Mouse (Mus musculus) mature B cell (primary cell): ENCODE data around the gene Slc35c2.

Experiments
- in situ Hi-C: fragments of 300-500 bp; cut with MboI; formaldehyde crosslinking; loops from 2 replicates; pipeline ENCODE4 v1.14.3; 2019

Slc35c2 gene

DNA sequence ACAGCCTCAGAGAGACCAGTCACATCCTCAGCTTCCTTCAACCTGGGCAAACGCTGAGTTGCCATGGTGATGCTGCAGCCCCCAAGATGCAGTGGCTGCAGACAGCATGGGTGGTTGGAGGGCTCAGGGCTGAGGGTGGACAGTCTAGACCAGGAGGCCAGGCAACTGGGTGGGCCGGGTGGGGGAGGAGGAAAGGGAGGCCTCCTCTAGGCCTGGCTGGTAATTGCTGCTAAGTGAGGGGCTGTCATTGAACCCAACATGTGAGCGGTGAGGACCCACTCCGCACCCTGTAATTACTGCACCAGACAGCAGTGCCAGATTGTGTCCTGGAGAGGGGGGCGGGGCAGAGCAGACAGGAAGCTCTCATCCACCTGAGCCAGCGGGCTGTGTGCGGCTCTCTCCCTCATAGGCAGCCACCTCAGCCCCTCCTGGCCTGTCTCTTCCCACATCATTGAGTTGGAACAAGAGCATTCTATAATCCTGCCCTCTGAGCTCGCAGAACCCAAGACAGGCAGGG is 12.5 kb downstream of the Slc35c2 start:
- in situ Hi-C loops = no loop called here

GRCm38 (mm10) chr2:165273589-165273988 is 14.1 kb downstream of the Slc35c2 start:
- in situ Hi-C loops = no loop called here

- in situ Hi-C loops = no loop called here
Observed at GRCm38 (mm10) chr2:165271326-165271725, 16.3 kb downstream of the Slc35c2 start.

- in situ Hi-C loops = no loop called here
Observed at GRCm38 (mm10) chr2:165270858-165271257, 16.8 kb downstream of the Slc35c2 start.

DNA sequence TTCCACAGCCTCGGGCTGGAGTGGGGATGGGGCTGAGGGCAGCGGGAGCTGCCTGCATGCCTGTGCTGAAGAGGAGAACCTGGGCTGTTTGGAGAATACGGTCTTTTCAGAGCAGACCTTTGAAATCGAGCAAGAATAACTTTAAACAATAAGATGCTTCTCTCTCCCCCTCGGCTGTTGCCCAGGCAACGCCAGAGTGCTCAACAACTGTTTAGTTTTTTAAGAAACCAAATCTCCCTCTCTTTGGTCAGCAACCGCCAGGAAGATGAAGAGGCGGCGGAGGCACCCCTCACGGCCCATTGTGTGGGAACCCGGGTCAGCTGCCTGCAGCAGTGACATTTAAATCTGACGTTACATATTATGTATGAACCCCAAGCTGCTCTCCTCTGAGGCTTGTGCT is 20.9 kb downstream of the Slc35c2 start:
- in situ Hi-C loops = no loop called here

DNA sequence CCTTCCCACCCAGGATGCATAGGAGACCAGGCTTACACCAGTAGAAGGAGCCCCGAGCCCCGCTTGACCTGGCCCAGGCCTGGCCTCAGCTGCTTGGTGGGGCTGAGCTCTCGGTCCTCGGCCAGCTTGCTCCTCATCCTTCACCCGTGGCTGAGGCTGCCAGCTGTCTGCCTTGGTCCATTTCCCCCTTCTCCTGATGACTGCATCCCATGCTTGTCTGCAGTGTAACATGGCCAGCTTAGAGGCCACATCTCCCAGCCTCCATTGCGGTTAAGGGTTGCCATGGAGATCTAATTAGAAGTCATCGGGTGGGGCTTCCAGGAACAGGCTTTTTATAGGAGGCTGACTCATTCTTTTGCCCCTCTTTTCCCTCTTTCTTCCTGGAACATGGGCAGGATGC is 23.8 kb downstream of the Slc35c2 start:
- in situ Hi-C loops = no loop called here

DNA sequence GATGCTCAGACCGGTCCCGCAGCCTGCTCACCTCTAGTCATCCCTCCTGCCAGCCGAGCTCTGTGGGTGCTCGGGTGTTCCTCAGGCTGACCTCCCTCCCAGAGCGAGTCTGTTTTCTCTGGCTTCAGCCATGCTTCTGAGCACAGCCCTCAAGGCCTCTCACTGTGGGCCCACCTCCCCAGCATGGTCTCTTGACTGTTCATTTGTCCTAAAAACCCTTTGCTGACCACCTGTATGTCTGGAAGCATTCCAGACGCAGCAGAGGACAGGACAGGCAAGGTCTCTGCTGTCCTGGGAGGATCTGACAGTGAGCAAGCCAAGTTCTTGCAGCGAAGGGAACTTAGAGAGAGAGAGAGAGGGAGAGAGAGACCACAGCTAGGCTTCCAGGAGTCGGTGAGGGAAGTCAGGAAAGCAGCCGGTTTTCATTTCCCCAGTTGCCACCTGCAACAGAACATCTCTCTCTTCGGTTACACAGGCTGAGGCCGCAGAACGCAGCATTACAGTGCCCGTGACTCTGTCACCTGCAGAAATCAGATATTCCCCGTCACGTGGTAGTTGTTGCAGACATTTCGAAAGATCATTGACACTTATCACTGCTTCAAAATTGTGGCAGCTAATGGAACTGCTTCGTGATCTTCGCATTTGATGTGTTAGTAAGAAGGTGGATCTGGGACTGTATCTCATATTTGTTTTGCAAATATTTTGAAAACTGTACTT is 25.2 kb downstream of the Slc35c2 start:
- in situ Hi-C loops = no loop called here

DNA sequence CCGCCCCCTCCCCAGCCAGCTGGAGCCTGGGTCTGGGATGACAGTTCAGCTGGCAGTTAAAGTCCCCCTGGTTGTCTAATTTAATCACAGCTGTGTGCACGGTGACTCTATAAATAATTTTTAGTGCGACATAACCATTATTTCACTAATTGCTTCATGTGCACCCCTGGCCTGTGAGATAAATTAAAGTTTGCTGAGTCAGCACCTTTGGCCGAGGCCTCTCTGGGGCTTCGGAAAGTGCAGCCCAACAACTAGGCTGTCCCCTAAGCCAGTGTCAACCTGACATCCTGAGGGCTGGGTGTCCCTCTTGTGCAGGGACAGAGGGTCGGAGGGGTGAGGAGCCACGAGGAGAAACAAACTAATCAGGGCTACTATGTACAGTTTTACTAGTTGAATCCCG is 27.8 kb downstream of the Slc35c2 start:
- in situ Hi-C loops = no loop called here

- in situ Hi-C loops = no loop called here
Observed at GRCm38 (mm10) chr2:165258321-165258720, 29.3 kb downstream of the Slc35c2 start.

DNA sequence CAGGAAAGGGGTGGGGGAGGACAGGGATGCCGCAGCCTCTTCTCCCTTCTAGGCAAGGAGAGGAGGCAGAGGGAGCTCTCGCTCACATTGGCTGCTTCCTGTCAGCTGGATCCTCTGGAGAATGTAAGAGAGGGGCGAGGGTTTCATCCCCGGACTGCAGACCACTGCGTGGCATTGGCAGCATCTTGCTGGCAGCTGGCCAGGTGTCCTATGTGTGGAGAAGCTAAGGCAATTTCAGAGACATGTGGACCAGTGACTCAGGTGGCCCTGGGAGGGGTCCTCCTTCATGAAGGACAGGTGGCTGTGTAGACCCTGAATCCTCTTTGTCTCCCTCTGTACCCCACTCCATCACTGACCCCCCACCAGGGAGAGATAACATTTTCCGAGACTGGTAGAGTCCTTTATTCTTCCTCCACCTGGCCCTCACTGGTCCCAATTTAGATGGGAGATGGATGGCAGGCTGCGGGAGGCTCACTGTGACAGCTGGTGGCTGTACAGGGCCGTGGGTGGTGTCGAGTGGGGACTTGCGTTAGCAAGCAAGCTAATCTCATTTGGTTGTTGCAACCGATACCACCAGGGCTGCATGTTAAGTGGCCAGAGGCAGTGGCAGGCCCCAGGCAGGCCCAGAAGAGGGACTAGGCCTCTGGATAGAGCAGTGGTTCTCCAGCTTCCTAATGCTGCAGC is 30.4 kb downstream of the Slc35c2 start:
- in situ Hi-C loops = no loop called here

DNA sequence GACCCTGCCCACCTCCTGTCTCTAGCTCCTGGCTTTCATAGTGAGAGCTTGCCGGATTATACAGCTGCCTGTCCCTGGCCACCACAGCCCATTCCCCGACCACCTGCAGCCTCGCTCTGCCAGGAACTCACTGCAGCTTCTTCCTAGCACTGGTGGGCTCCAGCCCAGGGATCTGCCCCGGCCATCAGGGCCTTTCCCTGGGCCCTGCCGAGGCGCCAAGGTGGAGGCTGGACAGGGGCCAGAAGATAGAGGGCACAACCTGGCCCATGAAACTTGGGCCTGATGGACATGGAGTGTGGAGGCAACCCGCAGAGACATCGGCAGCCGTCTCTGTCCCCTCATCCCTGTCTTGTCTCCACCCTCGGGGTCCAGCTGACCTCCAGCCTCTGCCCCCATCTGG is 31.5 kb downstream of the Slc35c2 start:
- in situ Hi-C loops = no loop called here

DNA sequence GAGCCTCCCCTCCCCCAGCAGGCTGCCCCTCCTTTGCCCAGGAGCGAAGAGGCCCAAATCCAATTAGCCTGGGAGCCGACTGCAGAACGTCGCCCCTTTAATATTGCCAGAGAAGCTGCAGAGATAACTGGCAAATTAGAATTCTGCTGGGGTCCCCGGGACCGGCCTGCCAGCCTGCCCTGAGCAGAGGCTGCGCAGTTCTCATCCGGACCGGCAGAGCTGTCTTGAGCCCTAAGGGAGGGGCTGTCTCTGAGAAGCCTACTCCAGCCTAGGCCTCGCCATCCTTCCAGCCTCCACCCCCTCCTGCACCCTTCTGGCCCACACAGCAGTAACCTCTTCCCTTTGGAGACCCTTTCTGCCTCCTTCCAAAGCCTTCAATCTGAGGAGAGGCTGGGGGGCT is 33.8 kb downstream of the Slc35c2 start:
- in situ Hi-C loops = no loop called here

DNA sequence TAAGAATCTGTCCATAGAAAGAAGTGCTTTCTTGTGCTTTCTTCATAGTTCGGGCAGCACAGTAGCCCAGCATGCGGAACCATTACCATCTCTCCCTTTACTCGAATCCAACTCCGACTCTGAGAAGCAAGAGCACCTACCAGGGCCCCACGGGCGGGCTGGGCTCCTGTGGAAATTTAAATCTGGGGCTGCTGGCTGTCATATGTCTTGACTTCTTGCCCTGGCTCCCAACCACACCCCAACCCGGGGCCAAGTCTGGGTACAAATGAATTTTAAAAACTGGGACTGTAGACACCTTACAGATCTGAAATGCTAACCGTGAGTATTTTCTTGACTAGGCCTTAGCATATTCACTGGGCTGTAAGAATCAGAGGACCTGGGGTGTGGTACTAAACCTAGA is 34.4 kb downstream of the Slc35c2 start:
- in situ Hi-C loops = no loop called here

- in situ Hi-C loops = no loop called here
Observed at GRCm38 (mm10) chr2:165252801-165253200, 34.9 kb downstream of the Slc35c2 start.

DNA sequence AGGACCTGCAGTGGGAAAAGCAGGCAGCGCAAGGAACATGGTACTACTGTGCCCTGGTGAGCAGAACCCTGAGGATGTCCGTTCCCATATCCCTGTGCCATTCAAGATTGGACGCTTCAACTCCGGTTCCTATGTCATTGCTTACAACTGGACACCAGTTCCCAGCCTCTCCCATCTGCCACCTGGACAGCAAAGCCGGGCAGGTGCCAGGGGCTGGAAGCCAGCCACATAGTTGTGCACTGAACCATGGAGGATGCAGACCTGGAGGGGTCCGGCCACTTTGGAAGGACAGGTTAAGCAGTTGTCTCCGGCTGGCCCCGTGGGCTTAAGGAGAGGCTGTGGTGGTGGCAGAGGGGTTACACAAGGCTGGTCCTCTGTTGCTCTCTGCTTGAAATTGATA is 35.3 kb downstream of the Slc35c2 start:
- in situ Hi-C loops = no loop called here

- in situ Hi-C loops = no loop called here
Observed at GRCm38 (mm10) chr2:165250903-165251302, 36.8 kb downstream of the Slc35c2 start.

GRCm38 (mm10) chr2:165248967-165249366 is 38.7 kb downstream of the Slc35c2 start:
- in situ Hi-C loops = no loop called here

DNA sequence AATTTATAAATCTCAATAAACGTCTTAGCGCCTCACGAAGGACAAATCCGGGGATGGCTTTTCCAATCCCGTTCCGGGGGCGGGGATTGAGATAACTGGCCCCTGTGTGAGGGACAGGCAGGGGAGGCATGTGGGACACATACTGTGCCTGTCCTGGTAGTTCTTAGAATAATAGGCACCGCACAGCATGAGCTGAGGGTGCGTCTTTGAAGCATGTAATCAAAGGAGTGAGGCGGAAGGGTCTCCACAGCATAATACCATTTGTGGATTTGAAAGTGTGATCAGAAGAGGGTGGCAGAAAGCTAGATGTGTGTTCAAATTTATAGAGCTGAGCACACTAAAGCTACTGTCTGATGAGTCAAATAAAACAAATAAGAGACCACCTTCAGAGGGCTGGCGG is 41.3 kb downstream of the Slc35c2 start:
- in situ Hi-C loops = no loop called here

DNA sequence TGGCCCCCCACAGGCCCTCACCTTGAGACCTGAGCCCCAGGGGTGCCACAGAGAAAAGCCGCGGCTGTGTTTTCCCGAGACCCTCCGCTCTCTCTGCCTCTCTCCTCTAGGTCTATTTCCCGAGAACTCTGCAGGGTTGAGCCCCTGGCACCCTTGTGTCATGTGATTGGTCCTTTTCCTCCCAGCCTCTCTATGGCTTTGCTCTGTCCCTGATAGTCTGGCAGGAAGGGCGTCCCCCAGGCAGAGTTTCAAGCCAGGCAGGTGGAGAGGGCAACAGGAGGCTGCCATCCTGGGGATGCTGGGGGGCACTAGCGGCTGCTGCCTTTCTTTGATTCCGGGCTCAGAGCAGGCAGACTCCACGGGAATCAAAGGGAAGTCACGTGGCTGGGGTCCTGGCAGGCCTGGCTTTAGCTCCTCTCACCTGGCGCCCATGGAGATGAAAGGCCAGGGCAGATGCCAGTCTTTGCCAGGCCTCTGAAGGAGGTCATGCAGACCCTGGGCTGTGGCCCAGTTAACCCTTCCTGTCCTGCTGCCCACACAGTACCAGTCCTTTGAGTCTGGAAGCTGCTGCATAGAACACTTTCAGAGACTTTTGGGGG is 44.4 kb downstream of the Slc35c2 start:
- in situ Hi-C loops = no loop called here

- in situ Hi-C loops = no loop called here
Observed at GRCm38 (mm10) chr2:165242575-165242974, 45.1 kb downstream of the Slc35c2 start.

GRCm38 (mm10) chr2:165241786-165242185 is 45.9 kb downstream of the Slc35c2 start:
- in situ Hi-C loops = no loop called here

DNA sequence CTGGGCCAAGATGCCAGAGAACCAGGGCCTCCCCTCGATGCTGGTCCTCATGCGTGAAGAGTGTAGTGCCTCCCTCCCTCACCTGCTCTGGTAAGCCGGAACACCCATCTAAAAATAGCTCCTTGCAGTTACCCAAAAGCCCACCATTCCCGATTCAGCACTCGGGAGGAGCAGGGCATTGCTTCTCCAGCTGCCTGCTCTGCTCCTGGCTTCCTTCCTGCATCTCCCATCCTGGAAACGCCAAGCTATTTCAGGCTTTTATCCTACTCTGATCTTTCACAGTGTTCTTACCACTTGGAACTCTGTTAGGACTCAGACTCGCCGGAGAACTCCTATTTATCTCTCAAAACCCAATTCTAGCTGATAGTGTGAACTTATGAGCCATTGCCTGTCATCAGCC is 47.3 kb downstream of the Slc35c2 start:
- in situ Hi-C loops = no loop called here

DNA sequence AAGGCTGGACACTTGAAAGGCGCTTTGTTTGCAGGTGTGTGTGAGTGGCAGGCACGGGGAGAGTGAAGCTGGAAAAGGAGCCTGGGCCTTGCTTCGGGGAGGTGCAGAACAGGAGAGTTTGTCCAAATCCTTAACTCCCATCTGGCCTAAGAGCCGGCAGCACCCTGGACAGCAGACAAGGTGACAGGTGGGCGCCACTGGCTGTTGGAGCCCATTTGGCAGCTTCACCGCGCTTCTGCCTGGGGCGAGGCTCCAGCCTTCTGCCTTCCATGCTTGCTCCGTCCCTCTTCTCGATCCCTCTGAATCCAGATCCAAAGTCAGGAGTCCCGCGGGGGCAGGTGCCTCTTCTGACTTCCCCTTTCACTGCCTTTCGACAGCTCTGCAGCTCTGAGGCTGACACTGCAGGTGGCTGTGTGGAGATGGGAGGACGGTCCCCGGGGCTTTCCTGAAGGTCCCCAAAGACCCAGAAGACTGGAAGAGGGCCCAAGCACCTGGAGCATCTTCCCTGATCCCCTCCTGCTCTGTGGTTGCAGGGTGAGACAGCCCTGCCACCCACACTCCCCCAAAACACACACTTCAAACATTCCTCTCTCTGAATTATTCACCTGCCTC is 48.0 kb downstream of the Slc35c2 start:
- in situ Hi-C loops = no loop called here
